Mouse (Mus musculus): ENCODE data around the gene Itga11. TPM values are rescaled to one million over a fixed set of nuclear protein-coding genes. Genes with fewer than 3 reads are reported as not detected.

The Itga11 gene
- polyA plus RNA-seq, 1 experiment from 2014 or later: 3.0 TPM

- 87% methylated on average over 6 of the region's 6 CpGs for WGBS
- H3K27me3 ChIP-seq (ENCODE audit: control insufficient read depth, insufficient read depth, low read length): no peaks in the 10 kb centered on the region
- ATAC-seq (ENCODE audit: insufficient read depth, low FRiP score, low TSS enrichment): no peak
- H3K4me3 ChIP-seq (ENCODE audit: low read depth, low read length): no peak overlapping the region
- no peak for DNase-seq (ENCODE audit: low spot score)
- no peak overlapping the region for H3K4me2 ChIP-seq (ENCODE audit: low read depth)
- H3K9ac ChIP-seq (ENCODE audit: low read length): no peak overlapping the region
- H3K27ac ChIP-seq (ENCODE audit: low read depth, low read length): no peak overlapping the region
- no peaks in the 10 kb centered on the region for H3K9me3 ChIP-seq (ENCODE audit: control insufficient read depth, low read length)
- no peaks in the 10 kb centered on the region for H3K36me3 ChIP-seq (ENCODE audit: control insufficient read depth, insufficient read depth, low read length)
- H3K4me1 ChIP-seq (ENCODE audit: control insufficient read depth, insufficient read depth, low read length): peaks cover 2% of the 10 kb centered on the region; the same call in 1 of the 2 replicates
Measured at GRCm38 (mm10) chr9:62820829-62821228, 143.2 kb downstream of the Itga11 start.

DNA sequence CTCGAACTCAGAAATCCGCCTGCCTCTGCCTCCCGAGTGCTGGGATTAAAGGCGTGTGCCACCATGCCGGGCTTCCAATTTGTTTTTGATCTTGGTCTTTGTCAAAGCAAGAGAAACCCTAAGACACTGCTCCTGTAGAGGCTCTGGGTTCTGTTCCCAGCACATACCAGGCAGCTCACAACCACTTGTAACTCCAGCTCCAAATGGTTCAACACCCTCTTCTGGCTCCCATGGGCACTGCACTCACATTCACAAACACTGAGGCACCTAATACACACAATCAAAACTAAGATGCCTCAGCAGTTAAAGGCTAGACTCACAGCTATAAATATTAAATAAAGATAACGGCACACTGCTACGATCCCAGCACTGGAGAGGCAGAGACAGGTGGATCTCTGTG is 144.2 kb downstream of the Itga11 start:
- ATAC-seq (ENCODE audit: insufficient read depth, low FRiP score, low TSS enrichment): no peak
- 94% methylated on average over 7 of the region's 7 CpGs for WGBS
- Histone ChIP-seq H3K36me3 (ENCODE audit: control insufficient read depth, insufficient read depth, low read length) (no peaks in the 10 kb centered on the region), H3K9ac (ENCODE audit: low read length) (no peak overlapping the region), H3K27me3 (ENCODE audit: control insufficient read depth, insufficient read depth, low read length) (no peaks in the 10 kb centered on the region), H3K4me2 (ENCODE audit: low read depth) (no peak overlapping the region), H3K27ac (ENCODE audit: low read depth, low read length) (no peak overlapping the region), H3K4me3 (ENCODE audit: low read depth, low read length) (no peak overlapping the region), H3K4me1 (ENCODE audit: control insufficient read depth, insufficient read depth, low read length) (peaks cover 2% of the 10 kb centered on the region; the same call in 1 of the 2 replicates), H3K9me3 (ENCODE audit: control insufficient read depth, low read length) (no peaks in the 10 kb centered on the region)
- DNase-seq (ENCODE audit: low spot score): no peak

- Histone ChIP-seq H3K36me3 (ENCODE audit: control insufficient read depth, insufficient read depth, low read length) (no peaks in the 10 kb centered on the region), H3K27ac (ENCODE audit: low read depth, low read length) (no peak overlapping the region), H3K9ac (ENCODE audit: low read length) (no peak overlapping the region), H3K27me3 (ENCODE audit: control insufficient read depth, insufficient read depth, low read length) (no peaks in the 10 kb centered on the region), H3K4me3 (ENCODE audit: low read depth, low read length) (no peak overlapping the region), H3K4me1 (ENCODE audit: control insufficient read depth, insufficient read depth, low read length) (peaks cover 4% of the 10 kb centered on the region; the same call in 1 of the 2 replicates), H3K9me3 (ENCODE audit: control insufficient read depth, low read length) (no peaks in the 10 kb centered on the region), H3K4me2 (ENCODE audit: low read depth) (no peak overlapping the region)
- DNase-seq (ENCODE audit: low spot score) (no peak), ATAC-seq (ENCODE audit: insufficient read depth, low FRiP score, low TSS enrichment) (no peak)
- WGBS: 10% methylated on average over 8 of the region's 9 CpGs
Measured at GRCm38 (mm10) chr9:62825791-62826393, 148.3 kb downstream of the Itga11 start.

GRCm38 (mm10) chr9:62826456-62826855 is 148.8 kb downstream of the Itga11 start:
- no peak overlapping the region for H3K9ac ChIP-seq (ENCODE audit: low read length)
- peak overlapping the region; percentile 42; the same call in 1 of the 2 replicates for H3K27ac ChIP-seq (ENCODE audit: low read depth, low read length)
- ATAC-seq (ENCODE audit: insufficient read depth, low FRiP score, low TSS enrichment): no peak
- H3K27me3 ChIP-seq (ENCODE audit: control insufficient read depth, insufficient read depth, low read length): no peaks in the 10 kb centered on the region
- WGBS: 10% methylated on average over 7 of the region's 7 CpGs
- H3K9me3 ChIP-seq (ENCODE audit: control insufficient read depth, low read length): no peaks in the 10 kb centered on the region
- H3K4me2 ChIP-seq (ENCODE audit: low read depth): no peak overlapping the region
- no peak for DNase-seq (ENCODE audit: low spot score)
- H3K36me3 ChIP-seq (ENCODE audit: control insufficient read depth, insufficient read depth, low read length): no peaks in the 10 kb centered on the region
- no peak overlapping the region for H3K4me3 ChIP-seq (ENCODE audit: low read depth, low read length)
- H3K4me1 ChIP-seq (ENCODE audit: control insufficient read depth, insufficient read depth, low read length): peaks cover 4% of the 10 kb centered on the region; the same call in 1 of the 2 replicates

- H3K4me1 ChIP-seq (ENCODE audit: control insufficient read depth, insufficient read depth, low read length): peaks cover 4% of the 10 kb centered on the region; the same call in 1 of the 2 replicates
- H3K36me3 ChIP-seq (ENCODE audit: control insufficient read depth, insufficient read depth, low read length): no peaks in the 10 kb centered on the region
- no peaks in the 10 kb centered on the region for H3K27me3 ChIP-seq (ENCODE audit: control insufficient read depth, insufficient read depth, low read length)
- H3K4me2 ChIP-seq (ENCODE audit: low read depth): peak overlapping the region; percentile 33
- no peak overlapping the region; the same call in 1 of the 2 replicates for H3K27ac ChIP-seq (ENCODE audit: low read depth, low read length)
- H3K9me3 ChIP-seq (ENCODE audit: control insufficient read depth, low read length): no peaks in the 10 kb centered on the region
- ATAC-seq (ENCODE audit: insufficient read depth, low FRiP score, low TSS enrichment): no peak
- H3K4me3 ChIP-seq (ENCODE audit: low read depth, low read length): no peak overlapping the region
- peak overlapping the region; percentile 11; the same call in 1 of the 2 replicates for H3K9ac ChIP-seq (ENCODE audit: low read length)
- WGBS: 10% methylated on average over 24 of the region's 24 CpGs
- DNase-seq (ENCODE audit: low spot score): peak; percentile 33
Measured at GRCm38 (mm10) chr9:62827939-62828652, 150.5 kb downstream of the Itga11 start.

- under 1% methylated on average over 23 of the region's 23 CpGs for WGBS
- H3K27me3 ChIP-seq (ENCODE audit: control insufficient read depth, insufficient read depth, low read length): no peaks in the 10 kb centered on the region
- DNase-seq (ENCODE audit: low spot score) (peak; percentile 98), ATAC-seq (ENCODE audit: insufficient read depth, low FRiP score, low TSS enrichment) (peak; percentile 91)
- H3K36me3 ChIP-seq (ENCODE audit: control insufficient read depth, insufficient read depth, low read length): no peaks in the 10 kb centered on the region
- no peaks in the 10 kb centered on the region for H3K9me3 ChIP-seq (ENCODE audit: control insufficient read depth, low read length)
- H3K4me1 ChIP-seq (ENCODE audit: control insufficient read depth, insufficient read depth, low read length): peaks cover 4% of the 10 kb centered on the region; the same call in 1 of the 2 replicates
- H3K4me3 ChIP-seq (ENCODE audit: low read depth, low read length): no peak overlapping the region
- H3K27ac ChIP-seq (ENCODE audit: low read depth, low read length): no peak overlapping the region; the same call in 1 of the 2 replicates
- no peak overlapping the region; the same call in 1 of the 2 replicates for H3K9ac ChIP-seq (ENCODE audit: low read length)
- peak overlapping the region; percentile 33 for H3K4me2 ChIP-seq (ENCODE audit: low read depth)
Measured at GRCm38 (mm10) chr9:62828662-62829086, 151.0 kb downstream of the Itga11 start.

GRCm38 (mm10) chr9:62829877-62830276 is 152.3 kb downstream of the Itga11 start:
- Histone ChIP-seq H3K4me3 (ENCODE audit: low read depth, low read length) (no peak overlapping the region), H3K36me3 (ENCODE audit: control insufficient read depth, insufficient read depth, low read length) (no peaks in the 10 kb centered on the region), H3K4me1 (ENCODE audit: control insufficient read depth, insufficient read depth, low read length) (peaks cover 4% of the 10 kb centered on the region; the same call in 1 of the 2 replicates), H3K27ac (ENCODE audit: low read depth, low read length) (no peak overlapping the region), H3K9ac (ENCODE audit: low read length) (no peak overlapping the region), H3K27me3 (ENCODE audit: control insufficient read depth, insufficient read depth, low read length) (no peaks in the 10 kb centered on the region), H3K9me3 (ENCODE audit: control insufficient read depth, low read length) (no peaks in the 10 kb centered on the region), H3K4me2 (ENCODE audit: low read depth) (no peak overlapping the region)
- DNase-seq (ENCODE audit: low spot score): no peak
- 81% methylated on average over 6 of the region's 6 CpGs for WGBS
- no peak for ATAC-seq (ENCODE audit: insufficient read depth, low FRiP score, low TSS enrichment)

Measured in neural tube, embryonic 11.5 days (tissue).